Mouse (Mus musculus): ENCODE measurements around the gene Prop1. TPM values are rescaled to one million over a fixed set of nuclear protein-coding genes. Genes with fewer than 3 reads are reported as not detected.

Prop1 gene
- polyA plus RNA-seq, 1 experiment: not detected

GRCm38 (mm10) chr11:50908136-50908535 lies 45.4 kb downstream of the Prop1 start:
- H3K9me3 ChIP-seq (replicated peaks; ENCODE audit: control insufficient read depth, insufficient read depth, low read length, poor library complexity, severe bottlenecking): peaks cover 8% of the 10 kb centered on the region
- no peak overlapping the region for H3K9ac ChIP-seq (ENCODE audit: low read depth, poor library complexity, severe bottlenecking)
- H3K27ac ChIP-seq (ENCODE audit: insufficient read depth, low read length): no peak overlapping the region
- peaks cover 29% of the 10 kb centered on the region for H3K36me3 ChIP-seq (ENCODE audit: control insufficient read depth, insufficient read depth, low read length, poor library complexity, severe bottlenecking)
- H3K27me3 ChIP-seq (ENCODE audit: control insufficient read depth, insufficient read depth, low read length, poor library complexity, severe bottlenecking): no peaks in the 10 kb centered on the region
- no peak overlapping the region for H3K4me3 ChIP-seq (ENCODE audit: low read depth, low read length)
- TF ChIP-seq POLR2A (IDR thresholded peaks at IDR 0.05; ENCODE audit: insufficient read depth, low read length) (no peak), CTCF (IDR thresholded peaks at IDR 0.05; ENCODE audit: low read depth, low read length) (no peak), EP300 (IDR thresholded peaks at IDR 0.05; ENCODE audit: insufficient read depth, low read depth, low read length) (no peak)
- no peaks in the 10 kb centered on the region for H3K4me1 ChIP-seq (ENCODE audit: control insufficient read depth, insufficient read depth, low read length)

Other genes starting within 250 kb of the Prop1 start
- 13.7 and 13.8 TPM in 2 replicates for gene Zfp354c, start 126.0 kb downstream of the Prop1 start, polyA plus RNA-seq (2011; ENCODE audit: insufficient read depth, insufficient read length, low read depth, missing spikeins)
- gene Zfp879, start 112.2 kb downstream of the Prop1 start, polyA plus RNA-seq (2011; ENCODE audit: insufficient read depth, insufficient read length, low read depth, missing spikeins): 0.45 and 0.50 TPM in 2 replicates
- 0.25 TPM in 1 of 2 replicates, not detected in the other for gene Grm6, start 103.1 kb downstream of the Prop1 start, polyA plus RNA-seq (2011; ENCODE audit: insufficient read depth, insufficient read length, low read depth, missing spikeins)
- gene Zfp454, start 66.1 kb downstream of the Prop1 start, polyA plus RNA-seq (2011; ENCODE audit: insufficient read depth, insufficient read length, low read depth, missing spikeins): 2.1 and 2.3 TPM in 2 replicates
- gene Zfp2, start 37.6 kb downstream of the Prop1 start, polyA plus RNA-seq (2011; ENCODE audit: insufficient read depth, insufficient read length, low read depth, missing spikeins): 16.5 and 16.8 TPM in 2 replicates
- gene Zfp354b, start 22.1 kb downstream of the Prop1 start, polyA plus RNA-seq (2011; ENCODE audit: insufficient read depth, insufficient read length, low read depth, missing spikeins): 0.52 and 1.0 TPM in 2 replicates
- gene 4933414I15Rik, start 10.0 kb downstream of the Prop1 start, polyA plus RNA-seq (2011; ENCODE audit: insufficient read depth, insufficient read length, low read depth, missing spikeins): not detected in 2 replicates
- gene Olfr1378, start 12.8 kb upstream of the Prop1 start, polyA plus RNA-seq (2011; ENCODE audit: insufficient read depth, insufficient read length, low read depth, missing spikeins): not detected in 2 replicates
- not detected in 2 replicates for gene Olfr1377, start 28.2 kb upstream of the Prop1 start, polyA plus RNA-seq (2011; ENCODE audit: insufficient read depth, insufficient read length, low read depth, missing spikeins)
- not detected in 2 replicates for gene Olfr51, start 49.8 kb upstream of the Prop1 start, polyA plus RNA-seq (2011; ENCODE audit: insufficient read depth, insufficient read length, low read depth, missing spikeins)
- gene Olfr54, start 60.5 kb upstream of the Prop1 start, polyA plus RNA-seq (2011; ENCODE audit: insufficient read depth, insufficient read length, low read depth, missing spikeins): 0.16 TPM in 1 of 2 replicates, not detected in the other
- not detected in 2 replicates for gene Olfr1375, start 94.3 kb upstream of the Prop1 start, polyA plus RNA-seq (2011; ENCODE audit: insufficient read depth, insufficient read length, low read depth, missing spikeins)
- 3.5 and 3.9 TPM in 2 replicates for gene Zfp354a, start 105.5 kb upstream of the Prop1 start, polyA plus RNA-seq (2011; ENCODE audit: insufficient read depth, insufficient read length, low read depth, missing spikeins)

All from ES-Bruce4 (cell line).